ENCODE assay signal across 10 mouse cellular contexts in the genomic region with DNA sequence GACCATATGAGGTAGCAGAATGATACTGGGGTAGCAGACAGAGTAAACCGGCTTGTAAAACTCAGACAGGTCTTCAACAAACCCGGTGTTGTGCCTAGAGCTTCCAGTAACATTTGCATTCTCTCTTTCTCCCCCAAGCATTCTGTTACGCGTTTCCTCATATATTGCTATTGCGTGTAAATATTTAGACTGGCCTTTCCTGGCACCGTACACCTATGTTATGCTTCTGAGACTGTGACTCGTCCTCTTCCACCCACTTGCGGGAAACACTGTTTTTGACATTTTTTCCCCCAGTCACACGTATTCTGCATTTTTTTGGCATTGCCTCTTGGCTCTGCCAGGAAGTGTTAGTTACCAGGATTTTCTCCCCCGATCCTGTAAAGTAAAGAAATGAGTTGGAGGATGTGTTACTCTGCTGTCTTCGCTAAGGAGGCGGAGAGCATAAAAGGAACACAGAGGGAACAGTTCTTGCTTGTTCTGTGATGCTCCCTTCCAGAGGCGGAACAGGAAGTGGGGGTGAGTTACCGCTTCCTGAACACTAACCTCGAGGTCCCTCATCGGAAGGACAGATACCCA.
A peak's percentile ranks its signal among the peaks of the same experiment; 100 is the strongest.
DNase-seq lines count a peak whose midpoint lies in the region; ATAC-seq and TF ChIP-seq lines count a peak whose summit lies in the region.
"Had no signal": no experiment of that assay in that cellular context is flagged by ENCODE, and none has a peak within 500 bp of the region (broad histone marks: within the 10 kb centered on the region; RNA-seq: fewer than 3 reads in every experiment).

No protein-coding gene starts in this region.

- no peaks in the 10 kb centered on the region for H3K27me3 ChIP-seq in neural tube, embryonic 15.5 days (replicated peaks)
- no peaks in the 10 kb centered on the region for H3K27me3 ChIP-seq in midbrain, embryonic 14.5 days (ENCODE audit: control insufficient read depth, insufficient read depth, low read length)
- H3K27me3 ChIP-seq: intestine, embryonic 15.5 days had no signal

- TF ChIP-seq POLR2A in embryonic fibroblast, embryonic 13.5 days (IDR thresholded peaks at IDR 0.05; ENCODE audit: low read depth, low read length), result no peak

- 89% methylated on average over 16 of the region's 16 CpGs for WGBS in neural tube, embryonic 15.5 days
- 92% methylated on average over 16 of the region's 16 CpGs for WGBS in midbrain, embryonic 14.5 days

- no peak for ATAC-seq in CD4-positive, CD25-positive, alpha-beta regulatory T cell, adult 4 months
- ATAC-seq in neural tube, embryonic 15.5 days (ENCODE audit: low FRiP score), result no peak
- no peak for ATAC-seq in midbrain, embryonic 14.5 days (ENCODE audit: low FRiP score, low TSS enrichment)
- ATAC-seq: intestine, embryonic 15.5 days had no signal

- H3K36me3 ChIP-seq in neural tube, embryonic 15.5 days, result no peaks in the 10 kb centered on the region
- H3K36me3 ChIP-seq in midbrain, embryonic 14.5 days (ENCODE audit: control insufficient read depth, insufficient read depth, low read length), result no peaks in the 10 kb centered on the region
- H3K36me3 ChIP-seq: intestine, embryonic 15.5 days had no signal

- H3K4me1 ChIP-seq in embryonic fibroblast, embryonic 13.5 days (ENCODE audit: control insufficient read depth, insufficient read depth, low read length), result peaks cover 7% of the 10 kb centered on the region
- no peaks in the 10 kb centered on the region for H3K4me1 ChIP-seq in neural tube, embryonic 15.5 days
- H3K4me1 ChIP-seq in midbrain, embryonic 14.5 days (ENCODE audit: control insufficient read depth, insufficient read depth, low read length), result no peaks in the 10 kb centered on the region
- H3K4me1 ChIP-seq: intestine, embryonic 15.5 days had no signal

- DNase-seq in CD4-positive, CD25-positive, alpha-beta regulatory T cell, adult 2 months (ENCODE audit: low read depth, low spot score), result peak; percentile 13
- DNase-seq in kidney, postnatal 36 days, result peak; percentile 34 to 38
- DNase-seq in lung, postnatal 10 days, result peak; percentile 58
- no peak for DNase-seq in yolk sac, embryonic 10.5 days (ENCODE audit: low spot score)
- no peak for DNase-seq in midbrain, embryonic 14.5 days
- DNase-seq: adrenal gland, adult 8-10 months had no signal

- TF ChIP-seq CTCF in embryonic fibroblast, embryonic 13.5 days (IDR thresholded peaks at IDR 0.05; ENCODE audit: borderline replicate concordance, insufficient read depth, low read length), result no peak

- no peak overlapping the region for H3K4me3 ChIP-seq in embryonic fibroblast, embryonic 13.5 days (ENCODE audit: insufficient read depth, low read length)
- H3K4me3 ChIP-seq in neural tube, embryonic 15.5 days (replicated peaks), result no peak overlapping the region
- H3K4me3 ChIP-seq in midbrain, embryonic 14.5 days (replicated peaks; ENCODE audit: low read depth, low read length), result no peak overlapping the region
- H3K4me3 ChIP-seq: intestine, embryonic 15.5 days had no signal

- H3K9ac ChIP-seq in neural tube, embryonic 15.5 days (replicated peaks), result no peak overlapping the region
- no peak overlapping the region for H3K9ac ChIP-seq in midbrain, embryonic 14.5 days (replicated peaks; ENCODE audit: low read length)
- H3K9ac ChIP-seq: intestine, embryonic 15.5 days had no signal

- H3K9me3 ChIP-seq in neural tube, embryonic 15.5 days (replicated peaks), result no peaks in the 10 kb centered on the region
- H3K9me3 ChIP-seq in midbrain, embryonic 14.5 days (ENCODE audit: control insufficient read depth, low read length), result no peaks in the 10 kb centered on the region
- H3K9me3 ChIP-seq: intestine, embryonic 15.5 days had no signal

- H3K27ac ChIP-seq in embryonic fibroblast, embryonic 13.5 days (ENCODE audit: insufficient read depth, low read length), result peak overlapping the region; percentile 51
- no peak overlapping the region for H3K27ac ChIP-seq in neural tube, embryonic 15.5 days (replicated peaks)
- H3K27ac ChIP-seq in midbrain, embryonic 14.5 days (replicated peaks; ENCODE audit: low read depth, low read length), result no peak overlapping the region
- H3K27ac ChIP-seq: intestine, embryonic 15.5 days had no signal

- H3K4me2 ChIP-seq in neural tube, embryonic 15.5 days, result no peak overlapping the region
- no peak overlapping the region for H3K4me2 ChIP-seq in midbrain, embryonic 14.5 days (ENCODE audit: low read length)
- H3K4me2 ChIP-seq: intestine, embryonic 15.5 days had no signal

Comparison
In these comparisons a context has a peak if more than half of its experiments do, and no peak if none do; other contexts are left out.
1. DNase-seq: peak in CD4-positive, CD25-positive, alpha-beta regulatory T cell, adult 2 months (single experiment), kidney, postnatal 36 days (2 of 2) and lung, postnatal 10 days (single experiment); none in yolk sac, embryonic 10.5 days (single experiment) and midbrain, embryonic 14.5 days (single experiment).